Mouse (Mus musculus) olfactory bulb, adult 2 months (tissue): ENCODE data around the gene Hsd17b2.

Source experiments
- CTCF ChIP-seq: fragments of 200-500 bp; IDR thresholded peaks from 2 replicates; pipeline ENCODE4 v1.5.1; 2012; ENCODE audit warnings: low read depth, mild to moderate bottlenecking, low read length, moderate library complexity; ENCODE audit not compliant: insufficient read depth
- POLR2A ChIP-seq: fragments of 200-500 bp; IDR thresholded peaks from 2 replicates; pipeline ENCODE4 v1.6.1; 2012; ENCODE audit warnings: mild to moderate bottlenecking, low read depth, low read length, moderate library complexity; ENCODE audit not compliant: insufficient read depth

DNA sequence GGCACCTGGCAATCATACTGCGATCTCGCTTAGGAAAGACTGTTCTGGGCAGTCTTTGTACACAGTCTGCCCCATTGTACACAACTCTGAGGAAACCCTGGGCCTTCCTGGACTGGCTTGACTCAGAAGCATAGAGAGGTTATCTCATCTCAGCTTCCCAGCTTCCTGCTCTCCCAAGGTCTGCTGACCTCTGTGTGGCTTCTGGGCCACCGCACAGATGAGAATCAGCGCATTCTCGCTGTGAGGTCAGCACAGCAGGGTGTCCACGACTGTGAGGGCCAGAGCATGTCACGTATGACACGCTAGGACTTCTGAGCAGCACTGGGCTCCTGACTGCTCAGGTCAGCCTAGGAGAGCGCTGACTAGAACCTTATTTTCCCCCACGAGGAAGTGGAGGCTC lies 29.3 kb downstream of the Hsd17b2 start:
- TF ChIP-seq CTCF (no peak), POLR2A (no peak)
